Mouse (Mus musculus): ENCODE measurements around the gene Ift122. TPM values are rescaled to one million over a fixed set of nuclear protein-coding genes. Genes with fewer than 3 reads are reported as not detected.

Ift122 gene
- polyA plus RNA-seq, 1 experiment from 2014 or later = 2.7 TPM

GRCm38 (mm10) chr6:115971273-115972060 lies 118.2 kb downstream of the Ift122 start:
- Histone ChIP-seq H3K4me1 (ENCODE audit: control insufficient read depth, low read depth, low read length) (no peaks in the 10 kb centered on the region; the same call in none of the 2 replicates), H3K27ac (ENCODE audit: low read length) (no peak overlapping the region), H3K9ac (ENCODE audit: low read depth, low read length) (no peak overlapping the region), H3K27me3 (ENCODE audit: control insufficient read depth, insufficient read depth, low read depth, low read length) (no peaks in the 10 kb centered on the region), H3K9me3 (replicated peaks; ENCODE audit: control insufficient read depth, low read length) (no peaks in the 10 kb centered on the region), H3K4me2 (ENCODE audit: low read depth, low read length) (no peak overlapping the region), H3K4me3 (ENCODE audit: low read depth, low read length) (no peak overlapping the region), H3K36me3 (ENCODE audit: control insufficient read depth, insufficient read depth) (no peaks in the 10 kb centered on the region)
- ATAC-seq (ENCODE audit: low read depth) = no peak
- WGBS (ENCODE audit: insufficient replicate concordance) = 55% methylated on average over 13 of the region's 13 CpGs

- H3K4me3 ChIP-seq (ENCODE audit: low read depth, low read length) = no peak overlapping the region
- no peaks in the 10 kb centered on the region for H3K9me3 ChIP-seq (replicated peaks; ENCODE audit: control insufficient read depth, low read length)
- H3K36me3 ChIP-seq (ENCODE audit: control insufficient read depth, insufficient read depth) = no peaks in the 10 kb centered on the region
- H3K27ac ChIP-seq (ENCODE audit: low read length) = no peak overlapping the region
- no peak for ATAC-seq (ENCODE audit: low read depth)
- H3K27me3 ChIP-seq (ENCODE audit: control insufficient read depth, insufficient read depth, low read depth, low read length) = no peaks in the 10 kb centered on the region
- WGBS (ENCODE audit: insufficient replicate concordance) = 55% methylated on average over 7 of the region's 7 CpGs
- no peaks in the 10 kb centered on the region; the same call in none of the 2 replicates for H3K4me1 ChIP-seq (ENCODE audit: control insufficient read depth, low read depth, low read length)
- no peak overlapping the region for H3K9ac ChIP-seq (ENCODE audit: low read depth, low read length)
- no peak overlapping the region for H3K4me2 ChIP-seq (ENCODE audit: low read depth, low read length)
Measured at GRCm38 (mm10) chr6:115972083-115972764, 119.0 kb downstream of the Ift122 start.

- Histone ChIP-seq H3K4me3 (ENCODE audit: low read depth, low read length) (no peak overlapping the region), H3K9me3 (replicated peaks; ENCODE audit: control insufficient read depth, low read length) (no peaks in the 10 kb centered on the region), H3K27me3 (ENCODE audit: control insufficient read depth, insufficient read depth, low read depth, low read length) (no peaks in the 10 kb centered on the region), H3K4me1 (ENCODE audit: control insufficient read depth, low read depth, low read length) (no peaks in the 10 kb centered on the region; the same call in none of the 2 replicates), H3K36me3 (ENCODE audit: control insufficient read depth, insufficient read depth) (no peaks in the 10 kb centered on the region), H3K27ac (ENCODE audit: low read length) (no peak overlapping the region), H3K4me2 (ENCODE audit: low read depth, low read length) (no peak overlapping the region), H3K9ac (ENCODE audit: low read depth, low read length) (no peak overlapping the region)
- no peak for ATAC-seq (ENCODE audit: low read depth)
- 65% methylated on average over 15 of the region's 15 CpGs for WGBS (ENCODE audit: insufficient replicate concordance)
Measured at GRCm38 (mm10) chr6:115973139-115973875, 120.0 kb downstream of the Ift122 start.

- no peak for ATAC-seq (ENCODE audit: low read depth)
- H3K27ac ChIP-seq (ENCODE audit: low read length) = no peak overlapping the region
- no peaks in the 10 kb centered on the region for H3K9me3 ChIP-seq (replicated peaks; ENCODE audit: control insufficient read depth, low read length)
- WGBS (ENCODE audit: insufficient replicate concordance) = 70% methylated on average over 16 of the region's 16 CpGs
- no peaks in the 10 kb centered on the region; the same call in 1 of the 2 replicates for H3K4me1 ChIP-seq (ENCODE audit: control insufficient read depth, low read depth, low read length)
- H3K9ac ChIP-seq (ENCODE audit: low read depth, low read length) = no peak overlapping the region
- no peak overlapping the region for H3K4me3 ChIP-seq (ENCODE audit: low read depth, low read length)
- H3K36me3 ChIP-seq (ENCODE audit: control insufficient read depth, insufficient read depth) = no peaks in the 10 kb centered on the region
- no peak overlapping the region for H3K4me2 ChIP-seq (ENCODE audit: low read depth, low read length)
- H3K27me3 ChIP-seq (ENCODE audit: control insufficient read depth, insufficient read depth, low read depth, low read length) = no peaks in the 10 kb centered on the region
Measured at GRCm38 (mm10) chr6:115973881-115974662, 120.8 kb downstream of the Ift122 start.

- Histone ChIP-seq H3K4me1 (ENCODE audit: control insufficient read depth, low read depth, low read length) (no peaks in the 10 kb centered on the region; the same call in 1 of the 2 replicates), H3K9ac (ENCODE audit: low read depth, low read length) (no peak overlapping the region), H3K9me3 (replicated peaks; ENCODE audit: control insufficient read depth, low read length) (no peaks in the 10 kb centered on the region), H3K36me3 (ENCODE audit: control insufficient read depth, insufficient read depth) (no peaks in the 10 kb centered on the region), H3K4me3 (ENCODE audit: low read depth, low read length) (no peak overlapping the region), H3K27ac (ENCODE audit: low read length) (no peak overlapping the region), H3K4me2 (ENCODE audit: low read depth, low read length) (no peak overlapping the region), H3K27me3 (ENCODE audit: control insufficient read depth, insufficient read depth, low read depth, low read length) (no peaks in the 10 kb centered on the region)
- 62% methylated on average over 8 of the region's 8 CpGs for WGBS (ENCODE audit: insufficient replicate concordance)
- no peak for ATAC-seq (ENCODE audit: low read depth)
Measured at GRCm38 (mm10) chr6:115975606-115976005, 122.3 kb downstream of the Ift122 start.

Other genes starting within 250 kb of the Ift122 start
- 36.8 and 39.3 TPM in 2 replicates for gene Raf1, start 176.8 kb upstream of the Ift122 start, polyA plus RNA-seq (2015; fragmentation: Nextera tagmentation; extraction: Ambion mirVana)
- 28.8 and 29.0 TPM in 2 replicates for gene Tmem40, start 91.1 kb upstream of the Ift122 start, polyA plus RNA-seq (2015; fragmentation: Nextera tagmentation; extraction: Ambion mirVana)
- gene Cand2, start 78.9 kb upstream of the Ift122 start, polyA plus RNA-seq (2015; fragmentation: Nextera tagmentation; extraction: Ambion mirVana) = 2.5 and 2.8 TPM in 2 replicates
- gene Rpl32, start 44.7 kb upstream of the Ift122 start, polyA plus RNA-seq (2015; fragmentation: Nextera tagmentation; extraction: Ambion mirVana) = 967 and 1,136 TPM in 2 replicates
- gene Efcab12, start 15.1 kb upstream of the Ift122 start, polyA plus RNA-seq (2015; fragmentation: Nextera tagmentation; extraction: Ambion mirVana) = 0.08 TPM in 1 of 2 replicates, not detected in the other
- 8.5 and 9.3 TPM in 2 replicates for gene Mbd4, start 99 bp upstream of the Ift122 start, polyA plus RNA-seq (2015; fragmentation: Nextera tagmentation; extraction: Ambion mirVana)
- gene Rho, start 78.3 kb downstream of the Ift122 start, polyA plus RNA-seq (2015; fragmentation: Nextera tagmentation; extraction: Ambion mirVana) = not detected in 2 replicates
- gene H1foo, start 91.5 kb downstream of the Ift122 start, polyA plus RNA-seq (2015; fragmentation: Nextera tagmentation; extraction: Ambion mirVana) = not detected in 2 replicates
- 7.3 and 9.7 TPM in 2 replicates for gene Plxnd1, start 141.5 kb downstream of the Ift122 start, polyA plus RNA-seq (2015; fragmentation: Nextera tagmentation; extraction: Ambion mirVana)

All from liver, embryonic 16.5 days (tissue).